Mouse (Mus musculus) forelimb bud, embryonic 11.5 days (tissue): Measurements from ENCODE around the gene 0610030E20Rik.

Experiments used
- DNase-seq: peaks from one replicate; pipeline ENCODE4 v3.0.0-alpha.2; 2012; ENCODE audit warnings: low read depth, low spot score

The 0610030E20Rik gene

GRCm38 (mm10) chr6:72390795-72391521, 43.8 kb downstream of the 0610030E20Rik start:
- no peak for DNase-seq

GRCm38 (mm10) chr6:72392341-72392740, 45.2 kb downstream of the 0610030E20Rik start:
- DNase-seq = no peak

- no peak for DNase-seq
These were observed 49.7 kb downstream of the 0610030E20Rik start for GRCm38 (mm10) chr6:72396837-72397251.

GRCm38 (mm10) chr6:72399967-72400366, 52.9 kb downstream of the 0610030E20Rik start:
- no peak for DNase-seq

GRCm38 (mm10) chr6:72401875-72402274, 54.8 kb downstream of the 0610030E20Rik start:
- DNase-seq = peak; percentile 73
